Mouse (Mus musculus) lung, adult 2 months (tissue): ENCODE measurements around the gene Clasrp.

Experiments used
- CTCF ChIP-seq: fragments of 200-500 bp; IDR thresholded peaks from 2 replicates; pipeline ENCODE4 v1.5.1; 2011; ENCODE audit warnings: mild to moderate bottlenecking, low read length, control low read depth; ENCODE audit not compliant: insufficient read depth
- POLR2A ChIP-seq: fragments of 200-500 bp; IDR thresholded peaks from 2 replicates; pipeline ENCODE4 v1.6.1; 2011; ENCODE audit warnings: low read depth, mild to moderate bottlenecking, control low read depth, low read length, borderline replicate concordance; ENCODE audit errors: extremely low read depth

DNA sequence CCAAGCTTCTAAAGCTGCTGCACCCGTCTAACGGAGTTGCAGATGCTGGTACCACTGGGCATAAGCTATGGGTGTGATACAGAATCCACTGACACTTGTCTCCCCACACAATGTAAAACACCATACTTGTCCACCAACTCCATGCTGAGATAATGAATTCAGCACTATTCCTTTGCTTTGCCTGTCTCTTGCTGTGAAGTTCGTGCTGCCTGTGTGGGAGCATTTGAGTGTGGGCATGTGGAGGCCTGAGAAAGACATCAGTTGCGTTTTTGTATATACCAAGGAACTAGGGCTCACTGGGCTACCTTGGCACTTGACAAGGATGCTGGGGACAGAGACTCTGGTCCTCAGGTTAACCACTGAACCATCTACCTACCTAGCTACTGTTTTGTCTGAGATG lies 36.9 kb upstream of the Clasrp start:
- TF ChIP-seq CTCF (no peak), POLR2A (no peak)
